9 mouse cellular contexts compared by ENCODE assay signal in the genomic region with DNA sequence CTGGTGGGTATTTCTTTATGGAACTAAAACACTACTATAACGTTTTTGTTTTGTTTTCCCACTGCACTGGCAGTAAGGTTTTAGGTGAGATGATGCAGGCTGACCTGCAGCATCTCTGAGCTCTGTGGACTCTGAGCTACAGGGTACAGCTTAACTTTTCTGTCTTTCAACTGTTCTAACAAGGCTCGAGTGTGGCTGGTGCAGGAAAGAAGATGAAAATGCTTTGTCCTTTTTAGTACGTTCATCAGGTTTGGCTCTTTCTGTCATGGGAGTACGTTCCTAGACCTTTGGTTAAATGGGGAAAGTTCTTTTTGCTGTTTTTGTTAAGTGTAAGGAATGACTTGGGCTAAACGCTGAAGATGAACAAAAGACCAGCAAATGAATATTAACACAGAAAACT. TPM values are rescaled to one million over a fixed set of nuclear protein-coding genes. Genes with fewer than 3 reads are reported as not detected.
A peak's percentile ranks its signal among the peaks of the same experiment; 100 is the strongest.
DNase-seq lines count a peak whose midpoint lies in the region; ATAC-seq and TF ChIP-seq lines count a peak whose summit lies in the region.
"Had no signal": no experiment of that assay in that cellular context is flagged by ENCODE, and none has a peak within 500 bp of the region (broad histone marks: within the 10 kb centered on the region; RNA-seq: fewer than 3 reads in every experiment).

No protein-coding gene starts in this region.

- 20% methylated on average over 5 of the region's 5 CpGs for WGBS in limb, embryonic 14.5 days
- 56% methylated on average over 5 of the region's 5 CpGs for WGBS in stomach, postnatal 0 days

- intact Hi-C loops in gastrocnemius, adult 2 months (cut with DNase I) = loop anchor here (5.0 kb wide), 1 partner anchor 56 kb away; no protein-coding TSS in a partner anchor

- no peak for TF ChIP-seq CTCF in gastrocnemius, adult 2 months (IDR thresholded peaks at IDR 0.05)
- TF ChIP-seq CTCF in stomach, postnatal 0 days (IDR thresholded peaks at IDR 0.05; ENCODE audit: low read depth) = no peak

- peak overlapping the region; percentile 66 for H3K4me3 ChIP-seq in gastrocnemius, adult 2 months
- peak overlapping the region; percentile 46 for H3K4me3 ChIP-seq in limb, embryonic 14.5 days (replicated peaks; ENCODE audit: low read length)
- no peak overlapping the region for H3K4me3 ChIP-seq in stomach, postnatal 0 days (ENCODE audit: low read depth, low read length)
- H3K4me3 ChIP-seq: erythroblast, embryonic 14.5 days had no signal

- H3K4me1 ChIP-seq in limb, embryonic 14.5 days (ENCODE audit: control insufficient read depth, insufficient read depth, low read length) = peaks cover 20% of the 10 kb centered on the region
- no peaks in the 10 kb centered on the region for H3K4me1 ChIP-seq in stomach, postnatal 0 days (replicated peaks; ENCODE audit: control insufficient read depth, insufficient read depth)

- no peaks in the 10 kb centered on the region for H3K27me3 ChIP-seq in limb, embryonic 14.5 days (ENCODE audit: control insufficient read depth, insufficient read depth, low read length)
- H3K27me3 ChIP-seq in stomach, postnatal 0 days (ENCODE audit: control insufficient read depth, insufficient read depth, low read length) = no peaks in the 10 kb centered on the region

- no peak for DNase-seq in gastrocnemius, adult 2 months
- DNase-seq in gastrocnemius, postnatal 25 days = no peak
- DNase-seq in retina, embryonic 14.5 days (ENCODE audit: low spot score) = peak; percentile 26
- no peak for DNase-seq in retina, postnatal 1 day
- no peak for DNase-seq in limb, embryonic 14.5 days (ENCODE audit: low spot score)
- no peak for DNase-seq in stomach, postnatal 0 days (ENCODE audit: low spot score)
- no peak for DNase-seq in adrenal gland, adult 8-10 months
- DNase-seq in spleen, postnatal 36 days (ENCODE audit: low spot score in 2 of 2) = no peak

- peak overlapping the region; percentile 58 for H3K9ac ChIP-seq in limb, embryonic 14.5 days (ENCODE audit: low read depth, low read length, severe bottlenecking)
- no peak overlapping the region for H3K9ac ChIP-seq in stomach, postnatal 0 days (ENCODE audit: low read length)

- no peak for ATAC-seq in limb, embryonic 14.5 days (ENCODE audit: low FRiP score, low read depth)
- ATAC-seq in stomach, postnatal 0 days (ENCODE audit: low FRiP score, low TSS enrichment) = no peak

- TF ChIP-seq EP300 in stomach, postnatal 0 days (optimal IDR thresholded peaks at IDR 0.05) = no peak

- 0 out of 2 replicates have a peak, but pooled peaks cover under 1% of the 10 kb centered on the region for H3K36me3 ChIP-seq in limb, embryonic 14.5 days (ENCODE audit: control insufficient read depth, insufficient read depth, low read length)
- H3K36me3 ChIP-seq in stomach, postnatal 0 days (ENCODE audit: control insufficient read depth, insufficient read depth, low read length) = no peaks in the 10 kb centered on the region

- H3K27ac ChIP-seq in gastrocnemius, adult 2 months = peak overlapping the region; percentile 76
- H3K27ac ChIP-seq in limb, embryonic 14.5 days (replicated peaks; ENCODE audit: low read depth, low read length) = peak overlapping the region; percentile 73
- H3K27ac ChIP-seq in stomach, postnatal 0 days (replicated peaks) = no peak overlapping the region

- H3K9me3 ChIP-seq in limb, embryonic 14.5 days (ENCODE audit: control insufficient read depth, low read length) = no peaks in the 10 kb centered on the region
- H3K9me3 ChIP-seq in stomach, postnatal 0 days (ENCODE audit: control insufficient read depth, low read length) = no peaks in the 10 kb centered on the region

- H3K4me2 ChIP-seq in limb, embryonic 14.5 days (replicated peaks; ENCODE audit: low read depth, low read length, severe bottlenecking) = peak overlapping the region; percentile 46
- H3K4me2 ChIP-seq in stomach, postnatal 0 days (replicated peaks; ENCODE audit: low read depth) = peak overlapping the region; percentile 36; the same call in 1 of the 2 replicates

- TF ChIP-seq POLR2A in limb, embryonic 14.5 days (IDR thresholded peaks at IDR 0.05; ENCODE audit: borderline replicate concordance, extremely low read depth, insufficient read depth, insufficient read length) = no peak

RNA-seq across cellular contexts. Expression of a gene that starts 0.7 kb away (rescaled TPM):
- total RNA-seq in gastrocnemius, adult 2 months (2021) = 1 to 10 TPM in 1 of 2 experiments, under 1 TPM in 1; 0.59 to 1.2 TPM
- total RNA-seq in gastrocnemius, postnatal 25 days (2021) = 1 to 10 TPM; 1.2 to 1.8 TPM
- polyA plus RNA-seq in limb, embryonic 14.5 days (2012; rRNA removed) = 18.8 and 20.8 TPM in 2 replicates
- polyA plus RNA-seq in limb, embryonic 14.5 days (2014; fragmentation: Nextera tagmentation; extraction: Ambion mirVana) = 29.3 and 34.7 TPM in 2 replicates
- polyA plus RNA-seq in stomach, postnatal 0 days (2015; fragmentation: Nextera tagmentation; extraction: Ambion mirVana) = 4.3 and 4.8 TPM in 2 replicates
- 1 to 10 TPM in 1 of 4 experiments, under 1 TPM in 3; 0.42 to 1.1 (median 0.66) TPM for total RNA-seq in adrenal gland, adult 8-10 months (2022)
- polyA plus RNA-seq: erythroblast, embryonic 14.5 days had no signal

RNA-seq across cellular contexts. Expression of a gene that starts 34.1 kb away (rescaled TPM):
- total RNA-seq in gastrocnemius, adult 2 months (2021) = 10 to 100 TPM; 10.5 to 11.4 TPM
- total RNA-seq in gastrocnemius, postnatal 25 days (2021) = 10 to 100 TPM in 1 of 2 experiments, 1 to 10 TPM in 1; 9.0 to 10.4 TPM
- 21.3 and 25.6 TPM in 2 replicates for polyA plus RNA-seq in limb, embryonic 14.5 days (2012; rRNA removed)
- polyA plus RNA-seq in limb, embryonic 14.5 days (2014; fragmentation: Nextera tagmentation; extraction: Ambion mirVana) = 45.2 and 51.1 TPM in 2 replicates
- 8.9 and 10.8 TPM in 2 replicates for polyA plus RNA-seq in stomach, postnatal 0 days (2015; fragmentation: Nextera tagmentation; extraction: Ambion mirVana)
- total RNA-seq in adrenal gland, adult 8-10 months (2022) = 10 to 100 TPM; 30.9 to 46.0 (median 36.6) TPM
